Mouse (Mus musculus): ENCODE measurements at regions not wholly inside any gene's neighbourhood (a gene's known extent, or its start where the extent isn't known, plus 50 kb on each side); places are given as distances from the start of the nearest gene placed in this dataset.

DNA sequence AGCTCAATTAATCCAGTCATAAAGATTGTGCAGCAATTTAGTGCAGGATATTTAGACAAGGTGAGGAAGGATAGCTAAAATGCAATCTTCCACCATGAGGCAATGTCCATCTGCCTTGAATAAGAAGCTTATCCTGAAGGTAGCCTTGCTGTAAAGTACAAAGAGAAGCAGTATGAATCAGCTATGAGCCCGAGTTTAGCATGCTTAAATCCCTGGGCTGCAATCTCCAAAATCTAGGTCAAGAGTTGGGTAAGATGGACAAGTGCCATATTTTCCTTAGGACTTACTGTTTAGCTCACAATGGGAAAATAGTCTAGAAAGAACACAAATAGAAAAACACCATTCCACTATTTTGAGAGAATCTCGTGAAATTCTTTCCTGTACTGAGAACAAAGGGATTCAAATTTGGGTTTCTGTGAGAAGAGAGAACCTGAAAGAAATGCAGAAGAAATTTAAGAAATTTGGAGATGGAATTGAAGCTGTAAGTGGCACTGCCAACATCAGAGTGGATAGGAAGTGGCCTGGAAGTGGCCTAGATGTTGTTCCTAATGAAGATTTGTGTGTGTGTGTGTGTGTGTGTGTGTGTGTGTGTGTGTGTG is 449.9 kb downstream of the Tns3 start:
- H3K4me3 ChIP-seq (ENCODE audit: low read depth, low read length), result no peak overlapping the region
- DNase-seq (ENCODE audit: low spot score) (no peak), ATAC-seq (ENCODE audit: low read depth) (no peak)
- no peaks in the 10 kb centered on the region for H3K4me1 ChIP-seq (ENCODE audit: control insufficient read depth, insufficient read depth, low read length)
- H3K9ac ChIP-seq (ENCODE audit: low read depth, low read length), result no peak overlapping the region
- WGBS, result 54% methylated on average over 2 of the region's 2 CpGs
- H3K4me2 ChIP-seq (ENCODE audit: low read depth, low read length), result no peak overlapping the region
- no peaks in the 10 kb centered on the region for H3K36me3 ChIP-seq (ENCODE audit: control insufficient read depth, insufficient read depth, low read length)
- no peaks in the 10 kb centered on the region for H3K27me3 ChIP-seq (replicated peaks; ENCODE audit: control insufficient read depth, insufficient read depth, low read length)
- H3K9me3 ChIP-seq (ENCODE audit: control insufficient read depth, low read length), result no peaks in the 10 kb centered on the region
- no peak overlapping the region for H3K27ac ChIP-seq (replicated peaks; ENCODE audit: low read depth, low read length)

- H3K9me3 ChIP-seq (ENCODE audit: control insufficient read depth, low read length), result no peaks in the 10 kb centered on the region
- no peak overlapping the region for H3K27ac ChIP-seq (replicated peaks; ENCODE audit: low read depth, low read length)
- ATAC-seq (ENCODE audit: low read depth), result no peak
- no peak overlapping the region for H3K4me3 ChIP-seq (ENCODE audit: low read depth, low read length)
- WGBS, result 90% methylated on average over 3 of the region's 3 CpGs
- DNase-seq (ENCODE audit: low spot score), result no peak
- no peak overlapping the region for H3K4me2 ChIP-seq (ENCODE audit: low read depth, low read length)
- no peaks in the 10 kb centered on the region for H3K27me3 ChIP-seq (replicated peaks; ENCODE audit: control insufficient read depth, insufficient read depth, low read length)
- H3K9ac ChIP-seq (ENCODE audit: low read depth, low read length), result no peak overlapping the region
- H3K4me1 ChIP-seq (ENCODE audit: control insufficient read depth, insufficient read depth, low read length), result no peaks in the 10 kb centered on the region
- H3K36me3 ChIP-seq (ENCODE audit: control insufficient read depth, insufficient read depth, low read length), result no peaks in the 10 kb centered on the region
Observed at GRCm38 (mm10) chr11:8213130-8213529, 451.2 kb downstream of the Tns3 start.

- no peaks in the 10 kb centered on the region for H3K9me3 ChIP-seq (ENCODE audit: control insufficient read depth, low read length)
- no peak overlapping the region for H3K4me2 ChIP-seq (ENCODE audit: low read depth, low read length)
- H3K27ac ChIP-seq (replicated peaks; ENCODE audit: low read depth, low read length), result no peak overlapping the region
- no peak overlapping the region for H3K4me3 ChIP-seq (ENCODE audit: low read depth, low read length)
- ATAC-seq (ENCODE audit: low read depth), result no peak
- no peaks in the 10 kb centered on the region for H3K36me3 ChIP-seq (ENCODE audit: control insufficient read depth, insufficient read depth, low read length)
- 73% methylated on average over 4 of the region's 4 CpGs for WGBS
- no peaks in the 10 kb centered on the region for H3K4me1 ChIP-seq (ENCODE audit: control insufficient read depth, insufficient read depth, low read length)
- no peak overlapping the region for H3K9ac ChIP-seq (ENCODE audit: low read depth, low read length)
- no peaks in the 10 kb centered on the region for H3K27me3 ChIP-seq (replicated peaks; ENCODE audit: control insufficient read depth, insufficient read depth, low read length)
- no peak for DNase-seq (ENCODE audit: low spot score)
Observed at GRCm38 (mm10) chr11:8212714-8213113, 451.6 kb downstream of the Tns3 start.

- Histone ChIP-seq H3K9me3 (ENCODE audit: control insufficient read depth, low read length) (peaks cover 9% of the 10 kb centered on the region; the same call in 1 of the 2 replicates), H3K36me3 (ENCODE audit: control insufficient read depth, insufficient read depth, low read length) (no peaks in the 10 kb centered on the region), H3K4me1 (ENCODE audit: control insufficient read depth, insufficient read depth, low read length) (no peaks in the 10 kb centered on the region), H3K9ac (ENCODE audit: low read depth, low read length) (no peak overlapping the region), H3K27ac (replicated peaks; ENCODE audit: low read depth, low read length) (no peak overlapping the region), H3K4me2 (ENCODE audit: low read depth, low read length) (no peak overlapping the region), H3K27me3 (replicated peaks; ENCODE audit: control insufficient read depth, insufficient read depth, low read length) (no peaks in the 10 kb centered on the region), H3K4me3 (ENCODE audit: low read depth, low read length) (no peak overlapping the region)
- 93% methylated on average over 2 of the region's 2 CpGs for WGBS
- ATAC-seq (ENCODE audit: low read depth) (no peak), DNase-seq (ENCODE audit: low spot score) (no peak)
Observed at GRCm38 (mm10) chr11:8209041-8209440, 455.3 kb downstream of the Tns3 start.

GRCm38 (mm10) chr11:8199293-8199692 is 465.0 kb downstream of the Tns3 start:
- H3K27me3 ChIP-seq (replicated peaks; ENCODE audit: control insufficient read depth, insufficient read depth, low read length), result no peaks in the 10 kb centered on the region
- H3K4me3 ChIP-seq (ENCODE audit: low read depth, low read length), result no peak overlapping the region
- no peak for ATAC-seq (ENCODE audit: low read depth)
- 61% methylated on average over 8 of the region's 8 CpGs for WGBS
- no peaks in the 10 kb centered on the region for H3K9me3 ChIP-seq (ENCODE audit: control insufficient read depth, low read length)
- DNase-seq (ENCODE audit: low spot score), result no peak
- H3K27ac ChIP-seq (replicated peaks; ENCODE audit: low read depth, low read length), result no peak overlapping the region
- H3K9ac ChIP-seq (ENCODE audit: low read depth, low read length), result no peak overlapping the region
- no peaks in the 10 kb centered on the region for H3K4me1 ChIP-seq (ENCODE audit: control insufficient read depth, insufficient read depth, low read length)
- no peaks in the 10 kb centered on the region for H3K36me3 ChIP-seq (ENCODE audit: control insufficient read depth, insufficient read depth, low read length)
- H3K4me2 ChIP-seq (ENCODE audit: low read depth, low read length), result no peak overlapping the region

Measured in embryonic facial prominence, embryonic 14.5 days (tissue).